Mouse (Mus musculus): ENCODE measurements around the gene Cdr2. TPM values are rescaled to one million over a fixed set of nuclear protein-coding genes. Genes with fewer than 3 reads are reported as not detected.
"Not testable (repeated sequence)": the region's sequence is repeated elsewhere in the genome, so short reads cannot be mapped to it uniquely, and the experiment has no call there.

Gene Cdr2
- total RNA-seq, 2 experiments from 2014 or later: 2.3 to 3.9 TPM

- DNase-seq (ENCODE audit: low spot score): not testable (repeated sequence)
These were observed 70.8 kb downstream of the Cdr2 start for GRCm38 (mm10) chr7:120911268-120911667.

GRCm38 (mm10) chr7:120910172-120910571 is 71.9 kb downstream of the Cdr2 start:
- DNase-seq (ENCODE audit: low spot score): not testable (repeated sequence)

Other genes with a start within 250 kb of the Cdr2 start
- under 1 TPM; 0.39 to 0.50 TPM for gene Vwa3a, start 243.0 kb downstream of the Cdr2 start, total RNA-seq (2021)
- gene Gm5737, start 169.9 kb downstream of the Cdr2 start, total RNA-seq (2021): under 1 TPM in 1 of 2 experiments, not detected in 1; 0.47 TPM
- 10 to 100 TPM; 59.7 to 60.4 TPM for gene Eef2k, start 139.5 kb downstream of the Cdr2 start, total RNA-seq (2021)
- 10 to 100 TPM in 1 of 2 experiments, 1 to 10 TPM in 1; 9.0 to 10.0 TPM for gene Polr3e, start 64.6 kb downstream of the Cdr2 start, total RNA-seq (2021)
- not detected for gene Mfsd13b, start 197 bp upstream of the Cdr2 start, total RNA-seq (2021)
- 10 to 100 TPM; 21.2 to 22.5 TPM for gene Mettl9, start 52.1 kb upstream of the Cdr2 start, total RNA-seq (2021)
- under 1 TPM; 0.40 to 0.50 TPM for gene Igsf6, start 92.3 kb upstream of the Cdr2 start, total RNA-seq (2021)
- under 1 TPM; 0.12 to 0.23 TPM for gene Otoa, start 99.3 kb upstream of the Cdr2 start, total RNA-seq (2021)

Data from gastrocnemius, adult 18-20 months (tissue).